Mouse (Mus musculus): ENCODE measurements at regions not wholly inside any gene's neighbourhood (a gene's known extent, or its start where the extent isn't known, plus 50 kb on each side); places are given as distances from the start of the nearest gene placed in this dataset.

DNA sequence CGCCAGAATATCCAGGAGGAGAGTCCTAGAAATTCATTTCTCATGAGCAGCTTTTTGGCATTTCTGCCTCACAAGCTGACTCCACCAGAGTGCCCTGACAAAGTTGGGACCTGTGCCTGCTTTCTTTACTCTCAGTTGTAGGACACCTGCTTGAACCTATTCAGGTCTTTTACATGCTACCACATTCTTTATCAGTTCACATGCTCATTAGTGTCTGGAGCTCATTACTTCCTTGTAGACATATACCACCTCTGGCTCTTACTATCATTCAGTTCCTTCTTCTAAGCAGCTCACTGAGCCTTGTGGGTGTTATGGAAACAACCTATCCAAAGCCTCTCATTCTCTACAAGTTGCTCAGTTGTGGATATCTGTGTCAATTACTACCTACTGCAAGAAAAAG lies 363.4 kb upstream of the Gm5150 start:
- no peak for DNase-seq
- intact Hi-C loops (cut with DNase I): no loop called here

DNA sequence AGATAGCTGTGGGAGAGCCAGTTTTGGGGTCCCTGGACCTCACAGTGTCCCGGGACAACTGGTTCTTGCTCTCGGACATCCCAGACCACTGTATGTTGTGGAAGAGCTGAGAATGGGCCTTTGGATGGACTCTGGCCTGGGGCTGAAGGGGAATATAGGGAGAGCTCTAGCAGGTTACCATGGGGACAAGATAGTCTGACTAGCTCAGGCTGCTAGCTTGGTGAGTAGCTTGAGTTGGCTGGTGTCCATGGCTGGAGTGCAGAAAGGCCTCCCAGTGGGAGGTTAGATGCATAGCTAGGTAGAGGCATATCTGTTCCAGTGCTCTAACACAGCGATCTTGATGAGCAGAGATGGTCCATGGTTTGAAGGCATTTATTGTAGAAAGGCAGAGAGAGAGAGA lies 356.9 kb upstream of the Gm5150 start:
- DNase-seq: peak; percentile 2
- intact Hi-C loops (cut with DNase I): no loop called here

DNA sequence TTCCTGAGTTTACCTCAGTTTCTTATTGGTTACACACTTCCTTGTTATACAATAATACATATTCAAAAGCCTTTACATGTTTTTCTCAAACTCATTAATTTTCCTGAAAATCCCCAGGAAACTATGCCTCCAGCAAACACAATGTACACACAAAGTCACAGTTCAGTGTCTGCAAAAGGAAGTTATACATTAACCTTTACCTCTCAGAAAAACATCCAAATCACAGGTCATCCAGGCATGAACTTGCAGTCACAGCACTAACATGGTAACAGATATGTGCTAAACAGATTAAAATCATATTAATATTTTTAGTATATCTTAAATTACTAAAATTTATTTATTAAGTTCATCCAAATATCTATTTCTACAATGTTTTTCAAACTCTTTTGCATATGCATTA lies 352.8 kb upstream of the Gm5150 start:
- no peak for DNase-seq
- intact Hi-C loops (cut with DNase I): no loop called here

DNA sequence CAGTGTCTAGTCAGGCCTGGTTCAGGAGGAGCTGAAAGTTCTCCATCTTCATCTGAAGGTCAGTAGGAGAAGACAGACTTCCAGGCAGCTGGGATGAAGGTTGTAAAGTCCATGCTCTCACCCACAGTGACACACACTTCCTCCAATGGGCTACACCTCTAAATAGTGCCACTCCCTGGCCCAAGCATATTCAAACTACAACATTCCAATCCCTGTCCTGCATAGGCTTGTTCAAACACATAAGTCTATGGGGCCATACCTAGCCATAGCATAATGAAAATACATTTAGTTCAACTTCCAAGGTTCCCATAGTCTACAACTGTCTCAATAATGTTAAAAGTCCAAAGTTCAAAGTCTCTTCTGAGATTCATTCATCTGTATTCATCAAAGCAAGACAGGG lies 324.5 kb upstream of the Gm5150 start:
- intact Hi-C loops (cut with DNase I): no loop called here
- DNase-seq: no peak

DNA sequence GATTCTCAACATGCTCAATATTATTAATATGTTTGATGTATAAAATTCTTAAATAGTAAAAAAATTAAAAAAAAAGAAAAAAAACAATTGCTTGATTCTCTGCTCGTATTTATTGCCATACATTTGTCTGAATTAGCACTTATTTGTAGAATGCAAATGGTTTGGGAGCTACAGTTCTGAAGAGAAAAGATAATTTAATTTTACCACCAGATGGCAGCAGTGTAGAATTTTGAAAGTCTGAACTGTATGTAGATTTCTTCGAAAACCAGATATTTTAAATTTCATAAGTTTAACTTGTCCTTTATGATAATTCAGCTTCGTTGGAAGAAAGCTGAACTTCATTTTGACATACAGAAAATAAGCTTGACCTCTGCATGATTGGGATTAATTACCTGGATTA lies 304.6 kb upstream of the Gm5150 start:
- intact Hi-C loops (cut with DNase I): loop anchor here (2.0 kb wide), 1 partner anchor 1518 kb away; no protein-coding TSS in a partner anchor
- no peak for DNase-seq

DNA sequence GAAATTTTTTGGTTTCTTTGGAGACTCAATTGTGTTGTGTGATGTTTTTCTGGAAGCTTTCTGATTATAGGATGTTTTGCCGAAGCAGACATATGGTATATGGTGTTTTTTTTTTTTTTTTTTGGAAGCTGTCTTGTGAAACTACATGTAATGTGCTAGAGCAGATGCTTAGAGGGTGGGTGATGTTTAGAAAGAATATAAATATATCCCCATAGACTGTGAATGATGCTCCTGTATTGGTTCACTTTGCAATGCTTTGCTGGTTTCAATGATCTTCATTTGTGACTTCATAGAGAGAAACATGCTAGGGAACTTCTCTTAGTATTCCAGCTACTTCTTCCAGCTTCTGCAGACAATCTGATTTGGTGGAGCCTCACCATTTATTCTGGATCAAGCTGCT lies 271.2 kb upstream of the Gm5150 start:
- no peak for DNase-seq
- intact Hi-C loops (cut with DNase I): no loop called here

All from left cerebral cortex, postnatal 4 days (tissue).